Mouse (Mus musculus): Measurements from ENCODE around the gene Wnt10b. TPM values are rescaled to one million over a fixed set of nuclear protein-coding genes. Genes with fewer than 3 reads are reported as not detected.
"Not testable (repeated sequence)": the region's sequence is repeated elsewhere in the genome, so short reads cannot be mapped to it uniquely, and the experiment has no call there.

The Wnt10b gene
- 1 to 10 TPM in 1 of 2 experiments, under 1 TPM in 1; 0.78 to 1.5 TPM for total RNA-seq (2021)
- long read RNA-seq, experiment 1 = 0 reads
- long read RNA-seq, experiment 2 = 0 reads

- no peak for DNase-seq
- intact Hi-C loops (cut with DNase I; ENCODE audit: low total_unique reads) = no loop called here
Measured at GRCm38 (mm10) chr15:98777762-98778161, at the start of gene Wnt10b. Gene Wnt10b (minus strand): TSS chr15:98778150.

- intact Hi-C loops (cut with DNase I; ENCODE audit: low total_unique reads) = no loop called here
- no peak for DNase-seq
Measured at GRCm38 (mm10) chr15:98827611-98828011, 49.7 kb upstream of the Wnt10b start.

- intact Hi-C loops (cut with DNase I; ENCODE audit: low total_unique reads) = no loop called here
- no peak for DNase-seq
Measured at GRCm38 (mm10) chr15:98823434-98823833, 45.5 kb upstream of the Wnt10b start.

GRCm38 (mm10) chr15:98822147-98822546 is 44.2 kb upstream of the Wnt10b start:
- DNase-seq = no peak
- intact Hi-C loops (cut with DNase I; ENCODE audit: low total_unique reads) = no loop called here

- DNase-seq = no peak
- intact Hi-C loops (cut with DNase I; ENCODE audit: low total_unique reads) = no loop called here
Measured at GRCm38 (mm10) chr15:98821403-98821802, 43.5 kb upstream of the Wnt10b start.

- no peak for DNase-seq
- intact Hi-C loops (cut with DNase I; ENCODE audit: low total_unique reads) = no loop called here
Measured at GRCm38 (mm10) chr15:98820937-98821336, 43.0 kb upstream of the Wnt10b start.

- intact Hi-C loops (cut with DNase I; ENCODE audit: low total_unique reads) = no loop called here
- DNase-seq = no peak
Measured at GRCm38 (mm10) chr15:98818171-98818570, 40.2 kb upstream of the Wnt10b start.

- intact Hi-C loops (cut with DNase I; ENCODE audit: low total_unique reads) = no loop called here
- no peak for DNase-seq
Measured at GRCm38 (mm10) chr15:98812741-98813424, 34.9 kb upstream of the Wnt10b start.

GRCm38 (mm10) chr15:98810212-98810611 is 32.3 kb upstream of the Wnt10b start:
- DNase-seq; intact Hi-C loops (cut with DNase I; ENCODE audit: low total_unique reads): not testable (repeated sequence)

- intact Hi-C loops (cut with DNase I; ENCODE audit: low total_unique reads) = no loop called here
Measured at GRCm38 (mm10) chr15:98809390-98809789, 31.4 kb upstream of the Wnt10b start, which contains the start of gene Ddn. Gene Ddn (minus strand): TSS chr15:98809490.

GRCm38 (mm10) chr15:98808651-98809134 is 30.7 kb upstream of the Wnt10b start:
- no peak for DNase-seq
- intact Hi-C loops (cut with DNase I; ENCODE audit: low total_unique reads) = no loop called here

More at GRCm38 (mm10) chr15:98809390-98809789, 31.4 kb upstream of the Wnt10b start, which contains the start of gene Ddn:
- DNase-seq = no peak

GRCm38 (mm10) chr15:98807895-98808650 is 30.1 kb upstream of the Wnt10b start:
- DNase-seq = peak; percentile 42
- intact Hi-C loops (cut with DNase I; ENCODE audit: low total_unique reads) = no loop called here

GRCm38 (mm10) chr15:98806809-98807770 is 29.1 kb upstream of the Wnt10b start:
- DNase-seq = peak; percentile 36
- intact Hi-C loops (cut with DNase I; ENCODE audit: low total_unique reads) = no loop called here

GRCm38 (mm10) chr15:98806071-98806808 is 28.3 kb upstream of the Wnt10b start:
- intact Hi-C loops (cut with DNase I; ENCODE audit: low total_unique reads) = no loop called here
- DNase-seq = no peak

- intact Hi-C loops (cut with DNase I; ENCODE audit: low total_unique reads) = no loop called here
- peak; percentile 74 for DNase-seq
Measured at GRCm38 (mm10) chr15:98805324-98806040, 27.5 kb upstream of the Wnt10b start.

GRCm38 (mm10) chr15:98804054-98804453 is 26.1 kb upstream of the Wnt10b start:
- intact Hi-C loops (cut with DNase I; ENCODE audit: low total_unique reads) = loop anchor here (5.0 kb wide), 1 partner anchor 137 kb away; no protein-coding TSS in a partner anchor
- DNase-seq = peak; percentile 76

- intact Hi-C loops (cut with DNase I; ENCODE audit: low total_unique reads) = loop anchor here (5.0 kb wide), 1 partner anchor 136 kb away; no protein-coding TSS in a partner anchor
Measured at GRCm38 (mm10) chr15:98802926-98803325, 25.0 kb upstream of the Wnt10b start.

GRCm38 (mm10) chr15:98799396-98799795 is 21.4 kb upstream of the Wnt10b start:
- DNase-seq = peak; percentile 78
- intact Hi-C loops (cut with DNase I; ENCODE audit: low total_unique reads) = no loop called here

More at GRCm38 (mm10) chr15:98802926-98803325, 25.0 kb upstream of the Wnt10b start:
- no peak for DNase-seq

Measured in gastrocnemius, postnatal 14 days (tissue).